Mouse (Mus musculus) gastrocnemius, postnatal 36 days (tissue): ENCODE measurements at regions not wholly inside any gene's neighbourhood (a gene's known extent, or its start where the extent isn't known, plus 50 kb on each side); places are given as distances from the start of the nearest gene placed in this dataset.
A peak's percentile ranks its signal among the peaks of the same experiment; 100 is the strongest.

ENCODE experiments used
- DNase-seq, 2 experiments: peaks; one replicate each; pipeline ENCODE4 v3.0.0; 2022
- intact Hi-C: fragments of 180-260 bp; cut with DNase I; formaldehyde crosslinking; loops from one replicate; pipeline ENCODE4 v1.15.1; 2025

- intact Hi-C loops: no loop called here
- no peak for DNase-seq
These were observed 272.6 kb upstream of the Ccdc54 start for GRCm38 (mm10) chr16:50863565-50863964.

GRCm38 (mm10) chr16:50859513-50859912 lies 268.6 kb upstream of the Ccdc54 start:
- DNase-seq: no peak
- intact Hi-C loops: no loop called here

- DNase-seq: no peak
- intact Hi-C loops: no loop called here
These were observed 261.1 kb upstream of the Ccdc54 start for GRCm38 (mm10) chr16:50852081-50852480.

- DNase-seq: no peak
- intact Hi-C loops: loop anchor here (10.0 kb wide), 1 partner anchor 467 kb away; no protein-coding TSS in a partner anchor
These were observed 256.7 kb upstream of the Ccdc54 start for GRCm38 (mm10) chr16:50847693-50848092.

GRCm38 (mm10) chr16:50846505-50846904 lies 255.6 kb upstream of the Ccdc54 start:
- intact Hi-C loops: loop anchor here (10.0 kb wide), 1 partner anchor 468 kb away; no protein-coding TSS in a partner anchor
- DNase-seq: no peak

GRCm38 (mm10) chr16:50841677-50842580 lies 251.0 kb upstream of the Ccdc54 start:
- DNase-seq: peak; percentile 37 to 53
- intact Hi-C loops: loop anchor here (10.0 kb wide), 1 partner anchor 473 kb away; no protein-coding TSS in a partner anchor

- DNase-seq: no peak
- intact Hi-C loops: loop anchor here (10.0 kb wide), 1 partner anchor 474 kb away; no protein-coding TSS in a partner anchor
These were observed 250.3 kb upstream of the Ccdc54 start for GRCm38 (mm10) chr16:50841205-50841604.

GRCm38 (mm10) chr16:50839665-50840064 lies 248.7 kb upstream of the Ccdc54 start:
- no peak for DNase-seq
- intact Hi-C loops: loop anchor here (10.0 kb wide), 1 partner anchor 475 kb away; no protein-coding TSS in a partner anchor

- intact Hi-C loops: no loop called here
- DNase-seq: no peak
These were observed 246.5 kb upstream of the Ccdc54 start for GRCm38 (mm10) chr16:50837416-50837815.

GRCm38 (mm10) chr16:50836457-50836856 lies 245.5 kb upstream of the Ccdc54 start:
- intact Hi-C loops: no loop called here
- DNase-seq: no peak

GRCm38 (mm10) chr16:50833357-50833756 lies 242.4 kb upstream of the Ccdc54 start:
- intact Hi-C loops: no loop called here
- no peak for DNase-seq

- intact Hi-C loops: no loop called here
- no peak for DNase-seq
These were observed 231.4 kb upstream of the Ccdc54 start for GRCm38 (mm10) chr16:50822352-50822751.

- intact Hi-C loops: no loop called here
- no peak for DNase-seq
These were observed 223.7 kb upstream of the Ccdc54 start for GRCm38 (mm10) chr16:50814626-50815025.

GRCm38 (mm10) chr16:50799145-50799794 lies 208.3 kb upstream of the Ccdc54 start:
- intact Hi-C loops: no loop called here
- peak in 1 of 2 experiments; percentile 29 for DNase-seq

- intact Hi-C loops: no loop called here
- DNase-seq: no peak
These were observed 207.1 kb upstream of the Ccdc54 start for GRCm38 (mm10) chr16:50798095-50798494.

- DNase-seq: no peak
- intact Hi-C loops: no loop called here
These were observed 202.0 kb upstream of the Ccdc54 start for GRCm38 (mm10) chr16:50792960-50793359.

- no peak for DNase-seq
- intact Hi-C loops: no loop called here
These were observed 201.6 kb upstream of the Ccdc54 start for GRCm38 (mm10) chr16:50792506-50792905.

- intact Hi-C loops: no loop called here
- DNase-seq: no peak
These were observed 197.7 kb upstream of the Ccdc54 start for GRCm38 (mm10) chr16:50788702-50789101.

GRCm38 (mm10) chr16:50786199-50786598 lies 195.2 kb upstream of the Ccdc54 start:
- DNase-seq: no peak
- intact Hi-C loops: no loop called here

- no peak for DNase-seq
- intact Hi-C loops: no loop called here
These were observed 194.4 kb upstream of the Ccdc54 start for GRCm38 (mm10) chr16:50785384-50785783.

GRCm38 (mm10) chr16:50784651-50785228 lies 193.8 kb upstream of the Ccdc54 start:
- intact Hi-C loops: no loop called here
- DNase-seq: no peak
